Mouse (Mus musculus): ENCODE data around the gene Fam166b.
A peak's percentile ranks its signal among the peaks of the same experiment; 100 is the strongest.

The Fam166b gene

DNA sequence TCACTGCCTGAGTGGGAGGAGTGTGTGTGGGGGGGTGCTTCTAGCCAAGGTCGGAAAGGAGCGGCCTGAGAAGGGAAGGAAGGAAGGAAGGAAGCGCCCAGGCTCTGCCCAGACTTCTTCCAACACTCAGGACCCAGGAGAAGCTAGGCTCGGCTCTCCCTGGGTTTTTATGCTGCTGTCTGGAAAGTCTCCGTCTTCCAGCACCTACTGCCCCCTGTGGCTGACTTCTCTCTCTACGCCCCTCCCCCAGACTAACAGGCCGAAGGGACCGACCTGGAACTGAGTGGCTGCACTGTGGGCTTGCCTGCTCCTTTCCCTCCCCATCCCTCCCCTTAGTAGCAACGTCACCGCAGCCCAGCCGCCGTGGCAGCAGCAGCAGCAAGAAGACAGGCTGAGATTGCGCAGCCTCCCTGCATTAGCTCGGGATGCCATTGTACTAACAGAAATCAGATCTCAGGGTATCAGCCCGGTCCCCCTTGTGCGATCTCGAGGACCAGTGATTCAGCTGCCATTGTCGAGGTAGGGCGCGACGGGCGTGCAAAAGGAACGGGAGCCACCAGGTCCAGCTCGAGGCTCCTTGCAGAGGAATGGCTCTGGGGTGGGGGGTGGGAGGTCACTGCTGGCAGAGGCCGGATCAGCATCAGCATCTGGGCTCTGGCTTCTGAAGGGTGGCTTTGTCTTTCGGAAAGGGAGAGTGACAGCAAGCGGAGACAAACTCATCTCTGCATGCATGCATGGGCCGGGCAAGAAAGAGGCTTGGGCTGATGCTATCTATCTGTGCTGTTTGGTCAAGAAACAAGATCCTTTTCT is 22.6 kb downstream of the Fam166b start:
- DNase-seq (ENCODE audit: low read depth, low spot score) = peak; percentile 92

DNA sequence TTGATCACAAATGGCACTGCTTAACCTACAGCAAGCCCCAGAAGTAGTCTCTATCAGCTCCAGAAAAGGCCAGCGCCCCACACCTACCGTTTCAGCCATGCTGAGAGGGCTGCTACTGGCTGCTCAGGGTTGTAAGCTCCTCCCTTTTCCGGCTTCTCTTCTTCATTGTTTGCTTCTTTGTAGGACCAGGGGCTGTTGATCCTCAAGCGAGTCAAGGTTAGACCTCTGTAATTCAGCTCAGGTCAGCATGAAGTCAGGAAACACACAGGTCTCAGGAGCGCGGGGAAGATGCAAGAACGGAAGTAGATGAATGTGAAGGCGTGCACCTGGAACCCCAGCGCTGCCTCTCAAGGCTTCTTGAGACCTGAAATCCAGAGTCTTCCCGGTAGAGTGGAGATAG is 24.2 kb downstream of the Fam166b start:
- DNase-seq (ENCODE audit: low read depth, low spot score) = peak; percentile 56

DNA sequence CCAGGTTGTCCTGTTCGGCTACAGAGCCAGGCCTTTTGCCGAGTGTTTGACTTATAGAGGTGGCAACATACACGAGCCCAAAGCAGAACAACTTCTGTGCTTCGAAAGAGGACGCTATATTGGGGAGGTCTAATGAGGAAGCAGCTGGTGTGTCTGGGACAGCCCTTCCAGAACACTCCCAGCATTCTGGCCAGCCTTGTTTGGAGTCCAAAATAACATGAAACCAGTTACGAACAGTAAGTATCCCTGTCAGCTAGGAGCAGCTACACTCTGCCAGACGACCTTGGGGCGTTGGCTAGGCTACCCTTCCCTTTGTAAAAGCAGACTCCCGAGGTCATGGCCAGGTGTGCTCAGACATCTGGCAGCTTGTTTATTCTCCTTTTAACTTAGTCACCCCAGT is 26.7 kb downstream of the Fam166b start:
- no peak for DNase-seq (ENCODE audit: low read depth, low spot score)

DNA sequence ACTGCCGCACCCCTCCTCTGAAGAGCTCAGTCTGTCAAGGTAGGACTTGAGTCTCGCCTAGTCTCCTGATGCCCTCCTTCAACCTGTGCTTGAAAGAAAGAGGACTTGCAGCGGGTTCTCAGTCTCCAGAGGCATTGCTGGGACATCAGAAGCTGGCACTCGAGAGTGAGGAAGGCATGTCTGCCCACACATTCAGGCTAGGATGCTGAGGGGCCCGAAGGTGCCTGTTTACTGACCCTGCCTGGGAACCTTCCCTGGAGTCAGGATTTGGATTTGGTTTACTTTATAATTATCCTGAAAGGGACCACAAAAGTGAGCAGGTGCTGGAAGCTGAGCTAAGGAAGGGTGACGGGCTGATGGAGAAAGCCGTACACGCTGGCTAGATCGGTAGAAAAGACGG is 27.4 kb downstream of the Fam166b start:
- DNase-seq (ENCODE audit: low read depth, low spot score) = no peak

DNA sequence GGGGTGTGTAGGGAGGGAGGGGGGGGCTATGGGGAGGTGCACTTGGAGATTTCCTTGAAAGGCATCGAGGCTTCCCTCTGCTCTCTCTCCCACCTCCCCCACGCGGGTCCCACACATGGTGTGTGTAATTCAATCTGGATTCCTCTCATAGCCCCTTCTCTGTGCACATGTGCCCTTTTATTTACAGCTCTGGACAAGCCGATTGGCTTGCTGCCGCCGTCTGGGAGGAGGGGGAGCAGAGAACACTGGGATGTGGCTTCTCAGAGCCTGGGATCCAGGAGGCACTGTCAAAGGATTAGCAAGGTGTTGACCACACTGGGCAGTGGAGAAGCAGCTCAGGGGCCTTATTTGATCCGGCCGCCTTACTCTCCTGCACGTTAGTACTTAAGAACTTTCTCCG is 28.0 kb downstream of the Fam166b start:
- no peak for DNase-seq (ENCODE audit: low read depth, low spot score)

DNA sequence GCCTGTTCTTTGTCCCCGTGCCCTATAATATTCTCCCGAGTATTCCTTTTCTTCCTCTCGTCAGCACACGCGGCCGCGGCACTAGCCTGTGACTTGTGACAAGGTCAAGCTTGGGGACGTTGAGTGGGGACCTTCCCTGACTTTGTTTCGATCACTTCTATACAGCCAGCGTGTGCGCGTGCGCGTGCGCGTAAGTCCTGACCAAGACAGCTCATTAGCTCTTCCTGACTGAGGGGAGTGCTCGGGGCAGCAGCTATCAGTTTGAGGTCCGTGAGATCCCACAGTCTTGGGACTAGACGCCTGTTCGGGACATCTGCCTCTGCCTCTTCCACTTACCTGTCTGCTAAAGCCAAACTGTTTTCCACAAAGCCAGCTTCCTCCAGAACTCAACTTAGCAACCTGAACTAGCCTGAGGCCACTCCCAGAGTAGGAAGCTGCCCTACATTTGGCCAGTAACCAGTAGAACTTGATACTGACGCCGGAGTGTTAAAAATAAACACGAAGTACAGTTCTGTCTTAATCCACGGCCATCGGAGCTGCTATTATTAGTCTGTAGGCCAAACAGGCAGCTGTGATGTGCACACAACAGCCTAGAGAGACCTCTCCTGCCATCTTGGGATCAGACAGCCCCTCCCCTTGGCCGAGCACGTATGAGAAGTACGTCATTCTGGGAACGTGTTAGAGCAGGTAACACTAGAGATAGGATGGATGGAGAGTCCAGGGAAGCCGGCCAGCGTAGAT is 29.4 kb downstream of the Fam166b start:
- no peak for DNase-seq (ENCODE audit: low read depth, low spot score)

DNA sequence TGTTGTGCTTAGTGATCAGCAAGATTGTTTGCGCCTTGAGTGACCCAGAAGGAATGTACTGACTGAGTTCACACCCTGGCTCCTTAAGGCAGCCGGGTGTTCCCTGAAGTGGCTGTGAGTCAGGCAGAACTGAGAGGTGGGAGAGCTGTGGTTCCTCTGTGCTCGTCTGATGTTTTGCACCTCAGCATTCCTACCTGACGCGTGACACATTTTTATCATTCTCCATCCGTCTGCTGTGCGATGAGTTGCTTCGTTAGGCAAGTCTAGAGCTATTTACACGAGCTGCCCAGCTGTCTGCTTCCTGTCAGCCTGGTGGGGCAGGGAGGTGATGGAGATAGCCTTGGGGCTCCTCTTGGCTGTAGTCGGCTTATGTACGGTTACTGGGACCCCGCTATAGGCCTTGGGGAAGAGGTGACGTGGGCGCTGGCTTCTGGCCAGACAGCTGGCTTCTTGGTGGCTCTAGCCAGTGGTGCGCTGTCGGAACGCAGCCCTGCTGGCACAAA is 30.1 kb downstream of the Fam166b start:
- DNase-seq (ENCODE audit: low read depth, low spot score) = peak; percentile 70

DNA sequence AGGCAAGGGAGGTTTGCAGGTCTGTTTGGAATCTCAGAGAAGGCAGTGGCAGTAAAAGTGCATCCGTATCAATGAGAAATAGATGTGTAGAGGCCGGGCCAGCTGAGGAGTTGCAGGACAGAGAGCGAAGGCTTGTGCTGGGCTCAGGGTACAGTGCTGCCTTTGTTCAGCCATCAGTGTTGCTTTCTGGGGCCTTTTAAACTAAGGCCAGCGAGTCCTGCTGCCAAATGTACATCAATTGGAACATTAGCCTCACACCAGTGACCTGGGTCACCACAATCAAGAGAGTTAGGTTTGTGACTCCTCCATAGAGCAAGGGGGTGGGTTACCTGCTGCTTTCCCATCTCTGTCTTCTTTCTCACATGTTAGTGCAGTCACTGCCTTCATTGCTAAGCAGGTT is 30.9 kb downstream of the Fam166b start:
- no peak for DNase-seq (ENCODE audit: low read depth, low spot score)

DNA sequence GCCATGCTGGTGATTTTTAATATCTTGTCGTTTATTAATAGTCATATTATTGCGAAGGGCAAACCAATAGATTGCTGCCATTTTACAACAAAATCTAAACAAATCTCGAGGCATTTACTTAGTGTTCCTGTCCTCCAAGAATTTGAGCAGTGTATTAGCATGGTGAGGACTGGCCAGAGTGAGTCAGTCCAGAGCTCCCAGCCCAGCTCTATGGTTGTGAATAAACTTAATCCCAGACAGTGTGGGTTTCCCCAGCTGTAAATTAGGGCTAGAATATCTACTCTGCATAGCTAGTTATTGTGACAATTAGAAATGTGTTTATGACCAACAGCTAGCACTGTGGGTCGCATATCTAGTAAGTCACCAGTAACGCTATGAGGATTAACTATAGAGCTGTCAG is 32.6 kb downstream of the Fam166b start:
- no peak for DNase-seq (ENCODE audit: low read depth, low spot score)

DNA sequence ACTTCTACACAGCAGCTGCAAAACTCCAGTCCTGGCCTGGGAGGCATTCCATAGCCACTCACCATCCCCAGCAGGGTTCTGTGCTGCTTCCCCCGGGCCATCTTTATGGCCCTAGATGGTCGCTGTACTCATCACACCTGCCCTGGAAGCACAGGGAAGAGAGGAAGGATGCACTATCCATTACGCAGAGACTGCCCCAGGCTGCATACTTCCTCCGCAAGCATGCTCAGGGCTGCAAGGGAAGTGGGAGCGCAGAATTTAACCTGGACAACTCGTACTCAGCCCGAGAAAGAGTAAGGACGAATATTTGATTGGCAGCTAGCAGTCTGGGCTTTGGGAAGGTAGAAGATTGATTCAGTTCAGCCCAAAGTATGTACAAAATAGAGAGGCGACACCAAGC is 33.1 kb downstream of the Fam166b start:
- DNase-seq (ENCODE audit: low read depth, low spot score) = no peak

DNA sequence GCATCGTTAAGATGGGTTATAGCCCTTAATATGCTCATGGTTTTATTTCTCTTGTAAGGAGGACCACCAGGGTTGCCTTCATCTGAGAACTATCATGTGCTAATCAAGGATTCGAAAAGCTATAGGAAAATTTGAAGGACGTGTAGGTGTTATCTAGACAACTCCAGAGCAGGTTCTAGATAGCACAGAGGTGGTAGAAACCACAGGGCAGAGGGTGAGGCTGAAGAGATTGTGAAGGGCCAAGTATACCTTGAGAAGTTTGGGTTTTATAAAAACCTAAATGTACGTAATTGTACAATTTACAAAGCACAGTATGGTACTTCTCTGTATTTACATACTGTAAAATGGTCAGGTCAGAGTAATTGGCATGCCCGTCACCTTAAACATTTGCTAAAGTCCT is 33.8 kb downstream of the Fam166b start:
- DNase-seq (ENCODE audit: low read depth, low spot score) = no peak

DNA sequence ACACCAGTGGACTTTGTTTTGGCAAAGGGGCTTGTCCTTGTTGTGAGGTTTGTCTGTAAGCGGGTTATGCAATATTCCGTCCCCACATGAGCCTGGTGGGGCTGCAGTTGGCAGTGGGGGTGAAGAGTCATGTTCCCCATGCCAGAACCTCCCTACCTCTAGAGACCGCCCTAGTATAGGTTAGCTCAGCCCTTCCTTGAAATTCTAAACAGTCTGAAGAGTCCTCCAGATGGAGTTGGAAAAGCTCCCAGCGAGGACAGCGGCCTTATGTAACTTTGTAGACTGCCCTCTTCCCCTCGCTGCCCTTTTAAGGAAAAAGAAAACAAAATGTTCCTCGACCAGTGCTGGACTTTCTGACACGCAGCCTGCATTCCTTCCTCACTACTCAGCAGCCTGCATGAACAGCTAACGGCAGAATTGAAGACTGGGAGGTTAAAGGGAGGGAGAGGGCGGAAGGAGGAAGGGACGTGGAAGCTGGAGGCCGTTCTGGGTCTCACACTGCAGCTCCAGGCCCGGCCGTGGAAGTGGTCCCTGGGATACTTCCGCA is 34.5 kb downstream of the Fam166b start:
- DNase-seq (ENCODE audit: low read depth, low spot score) = no peak

DNA sequence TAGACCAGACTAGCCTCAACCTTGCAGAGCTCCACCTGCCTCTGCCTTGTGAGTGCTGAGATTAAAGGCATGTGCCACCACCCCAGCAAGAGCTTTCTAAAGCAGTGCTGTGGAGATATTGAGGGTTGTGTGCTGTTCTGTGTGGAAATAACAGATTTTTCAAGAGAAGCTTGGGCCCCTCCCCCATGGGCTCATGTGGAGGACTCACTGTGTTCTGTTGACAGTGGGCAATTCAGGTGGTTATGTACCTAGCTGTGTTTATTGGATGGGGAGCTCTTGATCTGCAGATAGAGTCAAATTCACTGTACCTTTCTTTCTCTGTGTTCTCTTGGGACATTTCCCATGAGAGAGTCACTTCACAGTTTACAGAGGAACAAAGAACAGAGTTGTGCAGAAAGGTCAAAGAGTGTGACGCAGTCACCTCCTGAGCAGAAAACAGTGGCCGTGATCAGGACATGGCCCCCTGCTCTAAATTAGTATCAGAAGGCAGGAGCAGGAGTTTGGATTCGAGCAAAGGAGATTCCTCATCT is 37.3 kb downstream of the Fam166b start:
- DNase-seq (ENCODE audit: low read depth, low spot score) = no peak

DNA sequence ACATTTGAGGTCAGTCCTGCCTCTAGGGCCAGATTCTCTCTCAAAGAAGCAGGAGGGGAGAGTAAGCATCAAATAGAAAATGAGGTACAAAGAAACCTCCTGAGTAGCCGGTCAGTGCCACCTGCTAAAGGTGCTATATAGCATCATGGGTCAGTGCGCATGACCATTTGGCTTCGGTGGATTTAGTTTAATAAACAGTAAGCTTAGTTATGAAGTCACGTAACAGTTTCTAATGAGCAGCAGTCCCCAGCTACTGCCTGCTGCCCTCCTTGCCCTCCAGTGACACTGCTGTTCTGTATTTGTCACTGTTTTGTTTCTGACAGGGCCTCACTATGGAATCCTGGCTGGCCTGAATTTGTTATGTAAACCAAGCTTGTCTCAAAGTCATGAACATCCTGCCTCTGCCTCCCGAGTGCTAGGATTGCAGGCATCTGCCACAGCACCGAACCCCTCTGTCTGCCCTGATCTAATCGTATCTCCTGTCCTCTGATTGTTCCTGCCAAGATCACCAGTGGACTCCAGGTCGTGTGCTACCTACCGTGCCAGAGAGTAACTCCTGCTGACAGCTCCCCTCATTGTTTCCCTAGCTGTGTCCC is 39.0 kb downstream of the Fam166b start:
- no peak for DNase-seq (ENCODE audit: low read depth, low spot score)

DNA sequence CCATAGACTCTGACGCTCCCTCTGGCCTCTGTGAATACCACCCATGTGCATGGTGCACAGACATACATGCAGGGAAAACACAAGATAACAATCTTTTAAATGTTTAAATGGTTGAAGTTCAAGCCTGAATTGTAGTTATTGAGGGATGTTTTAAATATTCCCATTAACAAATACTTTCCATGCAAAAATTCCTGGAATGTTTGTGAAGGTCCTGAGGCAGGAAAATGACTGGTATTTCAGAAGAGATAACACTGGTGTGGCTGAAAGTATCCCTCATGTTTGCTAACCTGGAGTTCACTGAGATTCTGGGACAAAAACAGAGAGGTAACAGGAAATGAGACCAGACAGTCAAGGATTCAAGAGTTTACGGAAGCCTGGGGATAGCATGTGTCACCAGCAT is 39.5 kb downstream of the Fam166b start:
- DNase-seq (ENCODE audit: low read depth, low spot score) = no peak

DNA sequence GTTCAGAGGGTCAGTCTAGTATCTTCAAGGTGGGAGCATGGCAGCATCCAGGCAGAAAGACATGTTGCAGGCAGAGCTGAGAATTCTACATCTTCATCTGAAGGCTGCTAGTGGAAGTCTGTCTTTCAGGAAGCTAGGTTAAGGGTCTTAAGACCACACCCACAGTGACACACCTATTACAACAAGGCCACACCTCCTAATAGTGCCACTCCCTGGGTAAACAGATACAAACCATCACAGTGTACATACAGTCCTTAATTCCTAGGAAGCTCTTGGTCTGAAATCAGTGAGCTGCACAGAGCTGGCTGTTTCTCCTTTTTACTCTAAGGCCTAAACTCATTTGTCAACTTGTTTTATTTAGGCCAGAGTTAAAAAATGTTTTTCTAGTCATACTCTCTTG is 42.0 kb downstream of the Fam166b start:
- DNase-seq (ENCODE audit: low read depth, low spot score) = peak; percentile 34

DNA sequence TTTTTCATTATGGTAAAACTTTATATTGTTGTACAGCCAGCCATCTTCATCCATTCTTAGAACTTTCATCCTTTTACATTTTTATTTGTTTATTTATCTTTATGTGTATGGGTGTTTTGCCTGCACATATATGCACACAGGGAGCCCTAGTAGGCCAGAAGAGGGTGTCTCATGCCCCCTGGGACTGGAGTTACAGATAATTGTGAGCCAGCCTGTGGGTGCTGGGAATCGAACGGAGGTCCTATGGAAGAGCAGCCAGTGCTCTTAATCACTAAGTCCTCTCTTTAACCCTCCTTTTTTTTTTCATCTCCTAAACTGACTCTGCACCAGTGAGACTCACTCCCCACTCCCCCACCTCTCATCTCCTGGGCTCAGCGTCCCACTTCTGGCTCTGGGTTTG is 44.4 kb downstream of the Fam166b start:
- no peak for DNase-seq (ENCODE audit: low read depth, low spot score)

DNA sequence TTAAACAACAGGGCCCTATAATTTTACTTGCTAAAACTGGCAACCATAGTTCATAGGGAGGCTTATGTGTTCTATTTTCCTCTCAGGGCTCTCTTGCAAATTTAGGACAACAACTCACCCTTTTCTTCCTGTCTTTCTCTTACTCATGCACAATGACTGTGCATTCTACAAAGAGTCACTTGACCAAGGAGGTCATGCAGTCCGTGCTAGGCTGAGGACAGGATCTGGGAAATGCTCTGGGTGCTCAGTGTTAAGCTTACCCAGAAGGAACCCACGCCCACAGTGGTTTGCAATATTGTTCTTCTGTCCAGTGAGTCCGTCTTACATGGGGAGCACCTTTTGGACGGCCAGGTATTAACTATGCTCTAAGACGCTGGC is 44.9 kb downstream of the Fam166b start:
- DNase-seq (ENCODE audit: low read depth, low spot score) = no peak

DNA sequence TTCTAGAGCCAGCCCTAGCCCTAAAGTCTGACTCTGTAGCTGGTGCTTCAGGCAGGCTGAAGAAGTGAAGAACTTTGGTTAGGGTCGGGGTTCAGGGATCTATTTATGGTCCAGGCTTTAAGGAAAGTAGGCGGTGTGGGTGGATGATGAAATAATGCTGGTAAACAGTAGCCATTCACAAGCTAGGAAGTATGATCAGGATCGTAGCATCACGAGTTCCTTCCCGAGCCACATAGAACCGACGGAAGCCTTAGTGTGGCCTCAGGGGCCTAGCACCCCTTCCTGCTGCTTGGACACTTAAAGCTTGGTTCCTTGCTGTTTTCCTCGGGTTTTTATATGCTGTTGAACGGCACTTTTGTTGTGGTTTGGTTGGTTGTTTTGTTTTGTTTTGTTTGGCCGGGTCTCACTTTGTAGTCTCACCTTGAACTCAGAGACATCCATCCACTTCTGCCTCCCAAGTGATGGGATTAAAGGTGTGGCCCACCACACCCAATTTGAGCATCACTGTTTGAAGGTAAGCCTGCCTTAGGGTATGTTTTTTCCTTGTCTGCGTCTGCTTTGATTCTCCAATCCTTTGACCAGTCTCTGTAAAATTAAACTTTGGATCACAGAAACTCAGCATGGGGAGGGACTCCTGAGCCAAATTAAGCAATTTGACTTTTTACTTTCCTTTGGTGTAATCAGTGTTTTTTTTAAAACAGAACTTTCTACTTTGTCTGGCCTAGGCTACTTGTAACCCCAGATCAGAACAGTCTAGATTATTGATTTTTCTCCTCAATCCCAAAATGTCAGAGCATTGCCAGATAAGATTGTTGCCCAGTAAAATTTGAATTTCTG is 45.5 kb downstream of the Fam166b start:
- DNase-seq (ENCODE audit: low read depth, low spot score) = peak; percentile 73

DNA sequence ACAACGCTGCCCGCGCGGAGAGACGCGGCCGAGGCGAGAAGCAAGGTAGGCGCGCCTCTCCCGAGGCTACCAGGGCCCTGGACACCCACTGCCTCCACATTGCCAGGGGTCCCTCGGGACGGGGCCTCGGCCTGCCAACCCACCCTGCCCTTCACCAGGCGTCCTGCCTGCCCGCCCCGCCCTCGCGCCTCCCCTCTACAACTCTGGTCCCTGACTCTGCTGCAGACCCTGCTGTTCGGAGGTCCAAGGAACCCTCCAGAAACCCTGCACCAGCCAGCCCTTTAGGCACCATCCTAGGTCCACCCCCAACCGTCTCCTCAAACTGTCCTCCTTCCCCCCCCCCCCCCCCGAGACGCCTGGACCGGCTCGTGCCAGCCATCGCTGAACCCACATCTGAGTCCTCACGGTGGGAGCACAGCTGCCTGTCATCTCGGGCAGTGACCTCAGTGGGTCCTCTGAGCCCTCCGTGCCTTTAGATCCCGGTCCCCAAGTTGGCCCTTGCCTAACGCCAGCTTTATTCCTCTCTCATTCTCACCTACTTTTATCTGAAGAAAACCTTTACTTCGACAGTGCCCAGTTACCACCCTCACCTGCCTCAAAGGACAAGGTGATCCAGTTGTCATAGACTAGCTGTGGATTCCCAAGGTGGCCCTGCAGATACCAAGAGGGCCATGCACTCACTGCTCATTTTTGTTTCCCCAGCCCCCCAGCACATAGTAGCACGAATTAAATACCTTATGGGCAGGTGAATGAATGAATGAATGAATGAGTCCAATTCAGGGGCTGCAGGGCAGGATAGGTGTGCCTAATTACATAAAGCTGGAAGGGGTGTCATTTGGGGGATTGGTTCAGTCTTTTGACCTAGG is 46.5 kb downstream of the Fam166b start:
- DNase-seq (ENCODE audit: low read depth, low spot score) = no peak

All from ES-CJ7 (cell line).